Mouse (Mus musculus) stomach, postnatal 0 days (tissue): ENCODE measurements around the gene Idh1.
"Not testable (repeated sequence)": the region's sequence is repeated elsewhere in the genome, so short reads cannot be mapped to it uniquely, and the experiment has no call there.

Experiments used
- CTCF ChIP-seq: IDR thresholded peaks from 2 replicates; pipeline ENCODE4 v1.5.1; 2016; ENCODE audit warnings: antibody characterized with exemption, low read depth, mild to moderate bottlenecking, moderate library complexity
- EP300 ChIP-seq: optimal IDR thresholded peaks from 2 replicates; pipeline ENCODE3; 2016; ENCODE audit warnings: antibody characterized with exemption

DNA sequence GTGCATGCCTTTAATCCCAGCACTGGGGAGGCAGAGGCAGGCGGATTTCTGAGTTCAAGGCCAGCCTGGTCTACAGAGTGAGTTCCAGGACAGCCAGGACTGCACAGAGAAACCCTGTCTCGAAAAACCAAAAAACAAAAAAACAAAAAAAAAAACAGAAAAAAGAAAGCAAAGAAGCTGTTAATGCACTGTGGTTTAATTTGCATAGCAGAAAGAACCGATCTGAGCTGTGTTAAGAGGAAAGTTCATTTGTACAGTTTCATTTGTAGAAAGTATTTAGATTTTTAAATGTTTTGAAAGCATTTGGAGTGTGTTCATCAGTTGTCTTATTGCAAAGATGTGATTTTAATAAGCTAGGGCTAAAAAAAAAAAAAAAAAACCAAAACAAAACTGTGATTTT, 43.5 kb upstream of the Idh1 start:
- not testable (repeated sequence) for TF ChIP-seq CTCF, EP300
